Mouse (Mus musculus) v-Abl transformed pro-B cells (cell line): ENCODE results near the gene Gm49416.

Experiments
- in situ Hi-C, 2 experiments: fragments of 400-800 bp; cut with MboI; formaldehyde crosslinking; loops; one replicate each; pipeline ENCODE4 v1.15.1; 2025; ENCODE audit not compliant: unreplicated experiment in 2 of 2

Gene Gm49416

DNA sequence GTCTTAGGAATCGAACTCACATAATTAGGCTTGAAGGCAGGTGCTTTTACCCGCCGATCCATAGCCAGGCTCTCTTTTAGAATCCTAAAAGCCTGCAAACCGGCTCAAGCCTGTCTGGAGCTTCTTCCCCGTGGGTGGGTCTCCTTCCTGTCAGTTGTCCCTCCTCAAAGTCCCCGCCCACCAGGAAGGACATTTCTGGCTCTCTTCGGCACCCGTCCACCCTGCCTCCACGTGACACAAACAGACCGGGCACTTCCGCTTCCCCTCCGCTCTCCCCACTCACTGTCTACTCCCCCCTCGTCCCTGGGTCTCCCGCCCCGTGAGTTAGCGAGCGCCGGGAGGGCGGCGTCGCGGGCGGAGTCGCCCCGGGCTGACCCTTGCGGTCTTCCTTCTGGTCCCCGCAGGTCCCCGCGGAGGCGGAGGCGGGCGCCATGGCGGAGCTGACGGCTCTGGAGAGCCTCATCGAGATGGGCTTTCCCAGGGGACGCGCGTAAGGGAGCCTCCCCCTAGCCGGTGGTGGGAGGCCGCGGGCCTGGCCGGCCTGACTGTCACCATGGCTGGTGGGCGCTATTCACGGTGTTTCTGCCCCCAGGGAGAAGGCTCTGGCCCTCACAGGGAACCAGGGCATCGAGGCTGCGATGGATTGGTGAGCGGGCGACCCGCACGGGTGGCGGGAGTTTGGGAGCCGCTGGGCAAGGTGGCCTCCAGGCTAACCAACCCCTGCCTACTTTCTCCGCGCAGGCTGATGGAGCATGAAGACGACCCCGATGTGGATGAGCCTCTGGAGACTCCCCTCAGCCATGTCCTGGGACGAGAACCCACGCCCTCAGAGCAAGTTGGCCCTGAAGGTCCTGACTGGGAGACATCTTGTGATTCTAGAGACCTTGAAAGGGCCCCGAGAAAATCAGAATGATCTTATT lies 17.2 kb upstream of the Gm49416 start, which contains the start of gene Ubxn1:
Gene Ubxn1 (plus strand): TSS at position 230 of the 920 bp plus-strand sequence.
- in situ Hi-C loops, result loop anchor here in 1 of 2 experiments (25.0 kb wide), 1 partner anchor 91 kb away; the partner anchor contains the start of genes Eef1g and Tut1

DNA sequence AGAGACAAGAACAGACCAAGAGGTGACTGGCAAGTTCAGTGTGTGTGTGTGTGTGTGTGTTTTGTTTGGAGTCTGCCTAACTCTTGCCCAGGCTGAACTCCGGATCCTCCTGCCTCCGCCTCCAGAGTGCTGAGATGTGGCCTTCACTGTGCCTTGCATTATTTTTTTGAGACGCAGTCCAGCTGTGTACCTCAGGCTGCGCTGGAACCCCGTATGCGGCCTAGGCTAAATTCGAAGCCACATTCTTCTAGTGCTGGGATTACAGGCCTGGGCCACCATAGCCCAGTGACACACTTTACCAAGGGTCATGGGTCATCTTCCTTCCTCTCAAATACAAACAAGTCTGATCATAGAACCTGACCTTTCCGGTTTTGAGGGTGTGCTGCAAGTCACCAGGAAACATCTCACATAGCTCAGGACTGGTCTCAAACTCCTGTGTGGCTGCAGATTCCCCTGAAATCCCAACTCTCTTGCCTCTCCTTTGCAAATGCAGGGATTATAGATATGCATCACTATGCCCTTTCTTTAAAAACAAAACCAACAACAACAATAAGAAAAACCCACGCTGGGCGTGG lies 16.4 kb upstream of the Gm49416 start:
- in situ Hi-C loops, result loop anchor here in 1 of 2 experiments (25.0 kb wide), 1 partner anchor 90 kb away; the partner anchor contains the start of genes Eef1g and Tut1

DNA sequence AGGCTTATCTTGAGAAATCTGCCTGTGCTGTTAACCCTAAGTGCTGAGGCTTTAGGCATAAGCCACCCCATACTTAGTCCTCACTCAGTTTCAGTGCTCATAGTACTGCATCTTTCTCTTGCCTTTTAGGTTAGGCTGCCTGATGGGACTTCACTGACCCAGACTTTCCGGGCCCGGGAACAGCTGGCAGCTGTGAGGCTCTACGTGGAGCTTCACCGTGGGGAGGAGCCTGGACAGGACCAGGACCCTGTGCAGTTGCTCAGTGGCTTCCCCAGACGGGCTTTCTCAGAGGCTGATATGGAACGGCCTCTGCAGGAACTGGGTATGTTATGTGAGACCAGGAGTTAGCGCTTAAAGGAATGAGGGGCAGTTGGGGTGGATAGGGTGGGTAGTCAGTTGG lies 13.7 kb upstream of the Gm49416 start:
- in situ Hi-C loops, result loop anchor here in 1 of 2 experiments (25.0 kb wide), 1 partner anchor 1388 kb away; the partner anchor contains the start of genes Atl3 and Rtn3

DNA sequence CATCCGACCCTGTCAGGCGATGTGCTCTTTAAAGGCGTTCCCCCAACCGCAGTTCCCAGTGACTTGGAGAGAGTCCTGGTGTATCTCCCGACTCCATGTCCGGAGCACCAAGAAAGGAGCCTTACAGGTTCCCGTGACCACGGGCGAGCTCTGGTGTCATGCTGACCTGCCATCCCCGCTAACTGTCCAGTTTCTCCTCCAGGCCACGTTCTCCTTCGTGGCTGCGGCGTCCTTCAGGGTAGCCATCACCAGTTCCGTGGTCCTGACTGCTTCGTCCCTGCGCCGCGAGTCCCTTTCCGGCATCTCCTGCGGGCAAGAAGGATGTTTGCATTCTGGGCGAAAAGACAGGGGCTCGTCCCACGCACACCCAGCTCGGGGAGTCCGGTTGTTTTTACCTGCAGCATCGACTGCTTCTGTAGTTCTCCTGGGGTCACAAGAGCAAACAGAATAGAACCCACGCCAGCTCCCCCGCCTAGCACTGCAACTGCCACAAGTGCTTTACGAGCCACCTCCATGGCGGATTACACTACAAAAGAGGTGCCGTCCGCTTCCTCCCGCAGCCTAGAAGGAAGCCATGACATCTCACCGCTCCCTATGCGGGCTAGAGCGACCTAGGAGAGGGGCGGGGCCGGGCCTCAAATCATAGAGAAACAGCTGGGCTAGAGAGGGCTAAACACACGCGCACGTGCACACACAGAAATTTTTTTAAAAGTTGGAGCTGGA lies 8.3 kb upstream of the Gm49416 start, which contains the start of gene Uqcc3:
Gene Uqcc3 (minus strand): TSS at position 613 of the 723 bp plus-strand sequence.
- in situ Hi-C loops, result loop anchor here in 1 of 2 experiments (5.0 to 25.0 kb wide), 2 partner anchors 82 to 1393 kb away; partner anchors contain the start of genes Atl3 and Rtn3

DNA sequence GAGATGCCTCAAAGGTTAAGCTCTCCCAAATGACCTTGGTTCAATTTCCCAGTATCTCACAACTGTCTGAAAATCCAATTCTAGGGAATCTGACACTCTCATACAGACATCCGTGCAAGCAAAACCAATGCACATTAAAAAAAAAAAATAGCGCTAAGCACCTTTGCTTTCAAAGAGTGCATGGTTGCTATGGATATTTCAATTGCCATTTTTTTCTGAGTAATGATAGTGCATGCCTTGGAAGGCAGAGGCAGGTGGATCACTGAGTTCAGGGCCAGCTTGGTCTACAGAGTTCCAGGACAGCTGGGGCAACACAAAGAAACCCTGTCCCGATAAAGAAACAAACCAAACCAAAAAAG lies 7.7 kb upstream of the Gm49416 start:
- in situ Hi-C loops, result loop anchor here in 1 of 2 experiments (5.0 to 25.0 kb wide), 2 partner anchors 81 to 1394 kb away; partner anchors contain the start of genes Atl3 and Rtn3

DNA sequence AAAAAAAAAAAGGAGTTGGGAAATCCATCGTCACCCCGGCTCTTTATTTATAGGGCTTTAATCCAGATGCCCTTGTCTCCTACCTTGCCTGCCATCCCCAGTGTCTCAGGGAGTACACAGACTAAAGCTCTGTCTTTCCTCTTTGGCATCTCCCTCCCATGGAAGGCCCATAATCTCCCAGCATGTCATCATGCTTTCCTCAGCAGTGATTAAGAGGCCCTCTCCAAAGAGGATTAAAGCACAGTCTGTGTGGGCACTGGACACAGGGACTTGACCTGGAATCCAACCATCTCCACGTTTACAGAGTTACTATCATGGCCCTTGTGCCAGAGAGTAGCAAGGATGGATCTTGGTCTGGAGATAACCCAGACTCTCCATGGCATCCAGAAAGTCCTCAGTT lies 5.1 kb upstream of the Gm49416 start, which contains the start of the genes Lbhd1 and Gm49403:
Gene Lbhd1 (plus strand): TSS at position 117 of the 400 bp plus-strand sequence.
Gene Gm49403 (plus strand): TSS at position 315 of the 400 bp plus-strand sequence.
- in situ Hi-C loops, result loop anchor here in 1 of 2 experiments (5.0 to 25.0 kb wide), 2 partner anchors 79 to 1396 kb away; partner anchors contain the start of genes Atl3 and Rtn3

DNA sequence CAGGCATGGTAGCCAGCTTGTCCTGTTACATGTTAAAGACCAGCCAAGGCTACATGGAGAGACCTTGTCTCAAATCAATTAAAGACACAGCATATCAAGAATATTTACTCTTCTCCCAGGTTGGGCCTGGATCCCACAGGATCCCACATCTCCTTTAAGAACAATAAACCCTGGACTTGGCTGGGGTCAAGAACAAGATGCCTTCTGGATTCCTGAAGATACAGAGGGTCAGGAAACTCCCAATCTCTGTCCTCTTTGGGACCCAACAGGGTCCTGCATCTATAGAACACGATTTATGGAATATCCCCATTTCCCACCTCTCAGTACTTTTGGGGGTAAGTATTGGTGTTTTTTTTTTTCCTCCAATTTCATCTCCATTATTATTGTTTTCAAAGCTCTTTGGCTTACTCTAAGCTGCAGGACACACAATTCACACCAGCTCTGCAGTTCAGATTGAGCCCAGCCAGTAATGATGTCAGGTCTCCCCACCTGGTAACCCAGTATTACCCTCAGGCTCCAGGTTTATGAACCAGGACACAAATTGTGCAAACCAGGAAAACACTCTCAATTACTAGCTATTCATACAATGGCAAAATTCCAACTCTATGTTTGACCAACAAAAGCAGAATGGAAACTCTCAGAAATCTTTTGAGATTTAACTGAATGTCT lies 1.7 kb upstream of the Gm49416 start:
- in situ Hi-C loops, result loop anchor here in 1 of 2 experiments (25.0 kb wide), 1 partner anchor 1400 kb away; the partner anchor contains the start of genes Atl3 and Rtn3

DNA sequence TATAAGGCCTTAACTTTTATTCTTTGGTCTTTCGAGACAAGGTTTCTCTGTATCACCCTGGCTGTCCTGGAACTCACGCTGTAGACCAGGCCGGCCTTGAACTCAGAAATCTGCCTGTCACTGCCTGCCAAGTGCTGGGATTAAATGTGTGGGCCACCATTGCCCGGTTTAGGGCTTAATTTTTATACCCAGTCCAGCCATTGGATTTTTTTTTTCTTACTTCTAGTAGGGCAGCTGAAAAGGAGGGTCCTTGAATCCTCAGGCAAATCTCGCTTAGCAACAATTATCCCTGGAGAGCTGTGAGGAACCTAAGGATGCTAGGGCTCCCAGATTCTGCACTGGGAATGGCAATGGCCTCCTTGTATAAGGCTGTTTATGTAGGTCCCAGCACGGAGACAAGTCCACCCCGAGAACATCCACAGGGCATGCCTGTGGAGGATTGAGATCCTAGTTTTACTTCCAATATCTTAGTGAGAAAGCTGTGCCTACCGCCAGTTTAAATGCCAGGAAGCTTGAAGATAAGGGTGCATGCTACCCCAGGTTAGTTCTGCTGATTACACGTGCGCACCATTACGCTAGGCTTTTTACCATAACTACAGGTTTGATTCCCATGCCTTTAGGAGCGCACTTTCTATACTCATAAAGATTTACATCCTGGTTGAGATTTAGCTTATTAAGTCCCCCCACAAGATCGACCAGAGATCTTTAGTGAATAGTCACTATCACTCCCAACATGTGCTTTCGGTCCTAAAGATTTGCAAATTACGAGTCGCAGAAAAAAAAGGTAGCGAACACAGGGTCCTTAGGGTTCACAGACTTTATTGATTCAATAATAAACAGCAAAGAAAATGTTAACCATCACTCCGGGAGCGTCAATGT lies 902 bp upstream of the Gm49416 start:
- in situ Hi-C loops, result loop anchor here in 1 of 2 experiments (25.0 kb wide), 1 partner anchor 1401 kb away; the partner anchor contains the start of genes Atl3 and Rtn3

DNA sequence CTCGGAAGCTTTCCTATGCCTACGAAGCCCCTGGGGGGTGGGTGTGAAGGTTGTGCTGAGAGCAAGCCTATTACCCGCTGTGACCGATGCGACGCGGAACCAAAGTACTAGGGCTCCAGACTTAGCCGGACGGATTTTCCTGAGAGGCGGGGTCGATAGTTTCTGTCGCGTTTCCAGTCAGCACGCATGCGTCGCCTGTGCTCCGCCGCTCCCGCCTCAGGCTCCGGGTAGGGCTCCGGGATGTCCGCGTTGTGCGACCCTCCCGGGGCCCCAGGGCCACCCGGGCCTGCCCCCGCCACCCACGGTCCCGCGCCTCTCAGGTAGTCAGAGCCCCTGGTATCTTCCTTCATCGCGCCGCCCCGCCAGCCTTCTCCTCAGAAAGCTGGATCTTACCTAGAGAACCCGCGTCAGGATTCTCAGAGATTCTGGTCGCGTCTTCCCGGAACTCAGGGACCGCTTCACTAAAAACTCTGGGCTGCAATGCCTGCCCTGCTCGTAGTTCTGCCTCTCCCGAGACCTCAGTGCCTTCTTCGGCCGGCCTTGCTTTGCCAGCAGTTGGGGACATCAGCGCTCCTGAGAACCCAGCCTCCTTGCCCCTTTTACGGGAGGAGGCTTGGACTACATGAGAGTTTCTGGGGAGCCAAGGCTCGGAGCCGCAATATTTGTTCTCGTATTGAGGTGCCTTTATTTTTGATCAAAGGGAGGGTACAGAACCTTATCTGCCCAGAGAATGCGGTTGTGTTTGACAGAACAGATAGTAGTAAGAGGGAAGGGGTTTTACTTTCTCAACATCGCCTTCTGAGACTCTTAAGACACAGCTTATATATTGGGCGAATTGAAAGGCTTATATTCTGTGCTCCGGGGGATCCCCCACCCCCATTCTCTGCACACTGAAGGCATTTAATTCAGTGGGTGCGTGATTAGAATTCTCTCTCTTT lies 4.4 kb downstream of the Gm49416 start, which contains the start of gene Ints5:
Gene Ints5 (plus strand): TSS at position 177 of the 938 bp plus-strand sequence.
- in situ Hi-C loops, result loop anchor here in 1 of 2 experiments (25.0 kb wide), 1 partner anchor 1406 kb away; the partner anchor contains the start of genes Atl3 and Rtn3

DNA sequence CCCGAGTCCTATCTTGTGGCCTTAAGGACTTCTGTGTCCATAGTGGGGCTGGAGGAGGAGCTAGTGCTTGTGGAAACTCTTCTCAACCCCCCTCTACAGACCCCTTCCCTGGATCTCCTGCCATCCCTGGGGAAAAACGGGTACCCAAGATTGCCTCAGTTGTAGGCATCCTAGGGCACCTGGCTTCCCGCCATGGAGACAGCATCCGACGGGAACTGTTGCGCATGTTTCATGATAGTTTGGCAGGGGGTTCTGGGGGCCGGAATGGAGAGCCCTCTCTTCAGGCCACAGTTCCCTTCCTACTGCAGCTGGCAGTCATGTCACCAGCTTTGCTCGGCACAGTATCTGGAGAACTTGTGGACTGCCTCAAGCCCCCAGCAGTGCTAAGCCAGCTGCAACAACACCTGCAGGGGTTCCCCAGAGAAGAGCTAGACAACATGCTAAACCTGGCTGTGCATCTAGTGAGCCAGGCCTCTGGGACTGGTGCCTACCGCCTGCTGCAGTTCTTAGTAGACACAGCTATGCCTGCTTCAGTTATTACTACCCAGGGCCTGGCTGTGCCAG lies 6.8 kb downstream of the Gm49416 start:
- in situ Hi-C loops, result loop anchor here in 1 of 2 experiments (25.0 kb wide), 1 partner anchor 1408 kb away; the partner anchor contains the start of genes Atl3 and Rtn3

DNA sequence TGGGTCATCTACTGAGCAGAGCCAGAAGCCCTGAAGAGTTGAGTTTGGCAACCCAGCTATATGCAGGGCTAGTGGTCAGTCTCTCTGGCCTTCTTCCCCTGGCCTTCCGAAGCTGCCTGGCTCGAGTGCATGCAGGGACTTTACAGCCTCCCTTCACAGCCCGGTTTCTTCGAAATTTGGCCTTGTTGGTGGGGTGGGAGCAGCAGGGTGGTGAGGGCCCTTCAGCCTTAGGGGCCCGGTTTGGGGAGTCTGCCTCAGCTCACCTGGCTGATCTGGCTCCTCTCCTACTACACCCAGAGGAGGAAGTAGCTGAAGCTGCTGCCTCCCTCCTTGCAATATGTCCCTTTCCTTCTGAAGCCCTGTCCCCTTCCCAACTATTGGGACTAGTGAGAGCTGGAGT lies 7.5 kb downstream of the Gm49416 start:
- in situ Hi-C loops, result loop anchor here in 1 of 2 experiments (25.0 kb wide), 1 partner anchor 1409 kb away; the partner anchor contains the start of genes Atl3 and Rtn3

DNA sequence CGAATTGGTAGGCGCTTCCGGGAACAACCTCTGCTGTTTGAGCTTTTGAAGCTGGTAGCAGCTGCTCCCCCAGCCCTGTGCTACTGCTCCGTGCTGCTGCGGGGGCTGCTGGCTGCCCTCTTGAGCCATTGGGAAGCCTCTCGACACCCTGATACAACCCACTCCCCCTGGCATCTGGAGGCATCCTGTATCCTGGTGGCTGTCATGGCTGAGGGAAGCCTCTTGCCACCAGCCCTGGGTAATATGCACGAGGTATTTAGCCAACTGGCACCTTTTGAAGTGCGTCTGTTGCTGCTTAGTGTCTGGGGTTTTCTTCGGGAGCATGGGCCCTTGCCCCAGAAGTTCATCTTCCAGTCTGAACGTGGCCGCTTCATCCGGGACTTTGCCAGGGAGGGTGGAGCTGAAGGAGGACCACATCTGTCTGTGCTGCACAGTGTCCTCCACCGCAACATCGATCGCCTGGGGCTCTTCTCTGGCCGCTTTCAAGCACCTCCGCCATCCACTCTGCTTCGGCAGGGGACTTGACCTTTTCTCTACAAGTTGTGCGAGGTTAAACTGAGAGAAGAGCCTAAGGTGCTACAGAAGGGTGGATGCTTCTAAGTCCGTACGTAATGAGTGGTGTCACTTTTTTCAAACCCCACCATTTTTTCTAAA lies 8.6 kb downstream of the Gm49416 start:
- in situ Hi-C loops, result loop anchor here in 1 of 2 experiments (25.0 kb wide), 1 partner anchor 1410 kb away; the partner anchor contains the start of genes Atl3 and Rtn3

DNA sequence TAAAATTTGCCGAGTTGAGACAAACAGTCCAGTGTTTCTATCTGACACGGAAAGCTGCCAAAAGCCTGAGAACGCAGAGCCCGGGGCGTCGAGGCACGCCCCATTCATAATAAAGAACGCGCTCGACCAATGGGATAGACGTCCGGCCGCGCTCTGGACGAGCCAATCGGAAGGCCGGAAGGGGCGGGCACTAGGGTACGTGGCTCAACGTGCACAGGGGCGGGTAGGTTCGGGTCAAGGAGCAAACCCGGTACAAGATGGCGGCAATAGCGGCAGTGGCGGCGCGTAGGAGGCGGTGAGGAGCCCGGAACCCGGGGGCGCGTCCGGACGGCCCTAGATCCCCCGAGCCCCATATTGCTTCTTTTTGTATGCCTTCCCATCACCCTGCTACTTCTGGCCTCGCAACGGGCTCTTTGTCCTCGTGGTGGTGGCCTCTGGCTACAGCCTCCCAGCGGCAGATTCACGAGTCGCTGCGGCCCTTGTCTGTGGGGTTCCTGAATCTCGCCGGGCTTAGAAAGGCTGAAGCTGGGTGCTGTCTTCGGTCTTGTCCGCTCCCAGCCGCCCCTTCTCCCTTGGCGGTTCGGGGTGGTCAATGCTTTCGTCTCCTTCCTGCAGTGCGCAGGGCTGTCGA lies 9.3 kb downstream of the Gm49416 start, which contains the start of gene Ganab:
Gene Ganab (plus strand): TSS at position 207 of the 631 bp plus-strand sequence.
- in situ Hi-C loops, result loop anchor here in 1 of 2 experiments (25.0 kb wide), 1 partner anchor 1411 kb away; the partner anchor contains the start of genes Atl3 and Rtn3

DNA sequence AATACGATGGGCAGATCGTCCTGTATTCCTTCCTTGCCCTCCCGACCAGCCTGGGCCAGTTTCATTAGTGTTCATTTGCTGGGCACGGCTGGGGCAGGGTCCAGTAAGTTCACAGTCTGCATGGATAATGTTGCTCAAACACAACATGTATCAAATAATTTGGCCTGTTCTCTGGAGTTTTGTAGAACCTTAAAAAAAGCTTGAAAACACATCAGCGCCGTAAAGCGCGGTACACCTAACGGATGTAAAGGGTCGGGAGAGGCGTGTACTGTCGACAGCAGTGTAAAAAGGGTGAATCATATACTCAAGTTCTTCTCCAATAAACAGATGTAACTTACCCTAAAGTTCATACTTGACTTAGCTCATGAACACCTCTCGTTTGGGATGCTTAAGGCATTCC lies 9.8 kb downstream of the Gm49416 start:
- in situ Hi-C loops, result loop anchor here in 1 of 2 experiments (25.0 kb wide), 1 partner anchor 1411 kb away; the partner anchor contains the start of genes Atl3 and Rtn3

DNA sequence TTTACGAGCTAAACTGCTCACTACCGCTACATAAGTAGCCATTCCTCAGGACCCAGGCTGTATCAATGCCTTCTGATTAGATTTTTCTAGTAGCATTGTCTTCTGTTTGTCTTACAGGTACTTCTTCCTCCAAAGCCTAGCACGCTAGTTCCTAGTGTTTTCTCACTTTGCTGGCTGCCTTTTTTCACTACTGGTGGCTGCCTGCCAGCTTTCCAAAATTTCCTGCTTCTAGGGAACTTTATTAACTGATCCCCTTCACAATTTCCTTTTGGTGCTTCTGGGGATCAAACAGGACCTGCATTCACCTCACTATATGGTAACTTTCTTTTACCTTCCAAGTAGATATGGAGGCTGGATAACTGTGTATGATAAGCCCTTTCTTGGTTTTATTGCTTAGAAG lies 10.4 kb downstream of the Gm49416 start:
- in situ Hi-C loops, result loop anchor here in 1 of 2 experiments (25.0 kb wide), 1 partner anchor 1412 kb away; the partner anchor contains the start of genes Atl3 and Rtn3
